Mouse (Mus musculus) midbrain, embryonic 10.5 days (tissue): Measurements from ENCODE around the gene 3110040N11Rik. TPM values are rescaled to one million over a fixed set of nuclear protein-coding genes. Genes with fewer than 3 reads are reported as not detected.
"Not testable (repeated sequence)": the region's sequence is repeated elsewhere in the genome, so short reads cannot be mapped to it uniquely, and the experiment has no call there.

Source experiments
- DNase-seq: peaks from one replicate; pipeline ENCODE4 v3.0.0-alpha.2; 2017; ENCODE audit warnings: low spot score
- H3K27ac ChIP-seq: fragments of 300-500 bp; sonication (generic); replicated peaks from 2 replicates; pipeline ENCODE4 v1.5.1; 2016; ENCODE audit warnings: mild to moderate bottlenecking
- H3K27me3 ChIP-seq: fragments of 300-500 bp; sonication (generic); 2 replicates; pipeline ENCODE4 v1.6.1; 2016; ENCODE audit warnings: low read depth, mild to moderate bottlenecking; ENCODE audit not compliant: poor library complexity, severe bottlenecking
- H3K36me3 ChIP-seq: fragments of 300-500 bp; sonication (generic); 2 replicates; pipeline ENCODE4 v1.6.1; 2016; ENCODE audit warnings: mild to moderate bottlenecking, moderate library complexity
- H3K4me1 ChIP-seq: fragments of 300-500 bp; sonication (generic); 2 replicates; pipeline ENCODE4 v1.6.1; 2016
- H3K4me3 ChIP-seq: fragments of 300-500 bp; sonication (generic); 2 replicates; pipeline ENCODE4 v1.5.1; 2016; ENCODE audit warnings: mild to moderate bottlenecking, moderate library complexity
- H3K9me3 ChIP-seq: fragments of 300-500 bp; sonication (generic); replicated peaks from 2 replicates; pipeline ENCODE4 v1.6.1; 2016; ENCODE audit warnings: mild to moderate bottlenecking
- WGBS: fragments of 180-500 bp; shearing (Covaris S2); methylation state at CpG from one replicate; pipeline ENCODE4 v1.1.7; 2016; 5-methylcytosine and 5-hydroxymethylcytosine counted together
- polyA plus RNA-seq: library from polyadenylated mRNA; unstranded; fragments of >200 nt; fragmentation: Nextera tagmentation; extraction: Ambion mirVana; gene quantifications from 2 replicates; pipeline ENCODE4 v1.2.1, GENCODE M21; 2016

The 3110040N11Rik gene
- 51.0 and 52.2 TPM in 2 replicates for polyA plus RNA-seq

GRCm38 (mm10) chr7:81789095-81789757, at the start of gene 3110040N11Rik:
TSS of gene 3110040N11Rik (minus strand) at chr7:81789478.
- H3K4me1 ChIP-seq: peaks cover 19% of the 10 kb centered on the region
- no peaks in the 10 kb centered on the region for H3K9me3 ChIP-seq
- WGBS: under 1% methylated on average over 38 of the region's 38 CpGs
- H3K27me3 ChIP-seq: no peaks in the 10 kb centered on the region
- H3K36me3 ChIP-seq: peaks cover 42% of the 10 kb centered on the region
- H3K27ac ChIP-seq: peak within 1 kb of the TSS; percentile 94
- DNase-seq: peak; percentile 88
- peak within 1 kb of the TSS; percentile 69 for H3K4me3 ChIP-seq

- H3K4me1 ChIP-seq, DNase-seq, H3K4me3 ChIP-seq, H3K9me3 ChIP-seq, H3K27ac ChIP-seq, H3K36me3 ChIP-seq, H3K27me3 ChIP-seq: not testable (repeated sequence)
- 87% methylated on average over 5 of the region's 5 CpGs for WGBS
These were observed 48.5 kb upstream of the 3110040N11Rik start for GRCm38 (mm10) chr7:81837771-81838170.

GRCm38 (mm10) chr7:81835430-81835829, 46.2 kb upstream of the 3110040N11Rik start:
- H3K27me3 ChIP-seq: no peaks in the 10 kb centered on the region
- no peaks in the 10 kb centered on the region for H3K4me1 ChIP-seq
- no peak overlapping the region for H3K4me3 ChIP-seq
- no peak for DNase-seq
- no peaks in the 10 kb centered on the region for H3K36me3 ChIP-seq
- no peak overlapping the region for H3K27ac ChIP-seq
- H3K9me3 ChIP-seq: no peaks in the 10 kb centered on the region
- WGBS: 90% methylated on average over 5 of the region's 5 CpGs

- no peaks in the 10 kb centered on the region for H3K9me3 ChIP-seq
- H3K27me3 ChIP-seq: no peaks in the 10 kb centered on the region
- no peak overlapping the region for H3K4me3 ChIP-seq
- no peaks in the 10 kb centered on the region for H3K36me3 ChIP-seq
- DNase-seq: no peak
- H3K27ac ChIP-seq: no peak overlapping the region
- H3K4me1 ChIP-seq: peaks cover 4% of the 10 kb centered on the region
These were observed 45.6 kb upstream of the 3110040N11Rik start for GRCm38 (mm10) chr7:81834847-81835246.

- H3K4me1 ChIP-seq: peaks cover 41% of the 10 kb centered on the region
- under 1% methylated on average over 58 of the region's 58 CpGs for WGBS
- no peaks in the 10 kb centered on the region for H3K27me3 ChIP-seq
- H3K27ac ChIP-seq: peak within 1 kb of the TSS; percentile 96
- peak; percentile 82 for DNase-seq
- H3K9me3 ChIP-seq: no peaks in the 10 kb centered on the region
- peak within 1 kb of the TSS; percentile 81 for H3K4me3 ChIP-seq
- H3K36me3 ChIP-seq: no peaks in the 10 kb centered on the region
These were observed 40.2 kb upstream of the 3110040N11Rik start, which contains the start of gene Btbd1 for GRCm38 (mm10) chr7:81829379-81829894. TSS of gene Btbd1 (minus strand) at chr7:81829431.

- under 1% methylated on average over 90 of the region's 91 CpGs for WGBS
- peaks cover 45% of the 10 kb centered on the region for H3K4me1 ChIP-seq
- no peaks in the 10 kb centered on the region for H3K36me3 ChIP-seq
- peak; percentile 69 for DNase-seq
- peak overlapping the region; percentile 81 for H3K4me3 ChIP-seq
- H3K27ac ChIP-seq: peak overlapping the region; percentile 96
- no peaks in the 10 kb centered on the region for H3K27me3 ChIP-seq
- H3K9me3 ChIP-seq: no peaks in the 10 kb centered on the region
These were observed 39.6 kb upstream of the 3110040N11Rik start for GRCm38 (mm10) chr7:81828681-81829378.

GRCm38 (mm10) chr7:81827806-81828667, 38.8 kb upstream of the 3110040N11Rik start:
- H3K4me1 ChIP-seq: peaks cover 47% of the 10 kb centered on the region
- H3K9me3 ChIP-seq: no peaks in the 10 kb centered on the region
- peak overlapping the region; percentile 81 for H3K4me3 ChIP-seq
- H3K36me3 ChIP-seq: no peaks in the 10 kb centered on the region
- 37% methylated on average over 17 of the region's 17 CpGs for WGBS
- no peak for DNase-seq
- no peaks in the 10 kb centered on the region for H3K27me3 ChIP-seq
- peak overlapping the region; percentile 96 for H3K27ac ChIP-seq

- DNase-seq: no peak
- 81% methylated on average over 3 of the region's 3 CpGs for WGBS
- H3K9me3 ChIP-seq: no peaks in the 10 kb centered on the region
These were observed 36.1 kb upstream of the 3110040N11Rik start for GRCm38 (mm10) chr7:81825381-81825780.

GRCm38 (mm10) chr7:81824906-81825305, 35.6 kb upstream of the 3110040N11Rik start:
- 80% methylated on average over 3 of the region's 3 CpGs for WGBS
- Histone ChIP-seq H3K27me3 (no peaks in the 10 kb centered on the region), H3K9me3 (no peaks in the 10 kb centered on the region), H3K4me3 (no peak overlapping the region), H3K27ac (no peak overlapping the region), H3K36me3 (no peaks in the 10 kb centered on the region), H3K4me1 (peaks cover 43% of the 10 kb centered on the region)
- DNase-seq: no peak

More at GRCm38 (mm10) chr7:81825381-81825780, 36.1 kb upstream of the 3110040N11Rik start:
- Histone ChIP-seq H3K27me3 (no peaks in the 10 kb centered on the region), H3K4me3 (no peak overlapping the region), H3K4me1 (peaks cover 47% of the 10 kb centered on the region), H3K27ac (no peak overlapping the region), H3K36me3 (no peaks in the 10 kb centered on the region)

- peaks cover 43% of the 10 kb centered on the region for H3K36me3 ChIP-seq
- no peaks in the 10 kb centered on the region for H3K27me3 ChIP-seq
- H3K4me1 ChIP-seq: no peaks in the 10 kb centered on the region
- H3K27ac ChIP-seq: no peak overlapping the region
- no peak for DNase-seq
- H3K9me3 ChIP-seq: no peaks in the 10 kb centered on the region
- H3K4me3 ChIP-seq: no peak overlapping the region
- 86% methylated on average over 5 of the region's 5 CpGs for WGBS
These were observed 16.8 kb upstream of the 3110040N11Rik start for GRCm38 (mm10) chr7:81806067-81806466.

GRCm38 (mm10) chr7:81788536-81788935, 742 bp downstream of the 3110040N11Rik start:
- no peak for DNase-seq
- H3K27ac ChIP-seq: peak overlapping the region; percentile 94
- H3K9me3 ChIP-seq: no peaks in the 10 kb centered on the region
- peak overlapping the region; percentile 69 for H3K4me3 ChIP-seq
- peaks cover 19% of the 10 kb centered on the region for H3K4me1 ChIP-seq
- 5% methylated on average over 5 of the region's 5 CpGs for WGBS
- H3K36me3 ChIP-seq: peaks cover 41% of the 10 kb centered on the region
- H3K27me3 ChIP-seq: no peaks in the 10 kb centered on the region

- Histone ChIP-seq H3K27me3 (no peaks in the 10 kb centered on the region), H3K27ac (no peak overlapping the region), H3K4me3 (no peak overlapping the region), H3K4me1 (no peaks in the 10 kb centered on the region), H3K9me3 (peaks cover 6% of the 10 kb centered on the region), H3K36me3 (peaks cover 50% of the 10 kb centered on the region)
- no peak for DNase-seq
- WGBS: 86% methylated on average over 10 of the region's 10 CpGs
These were observed 11.5 kb downstream of the 3110040N11Rik start for GRCm38 (mm10) chr7:81777667-81778218.
